Mouse (Mus musculus): ENCODE measurements around the gene Acot3. TPM values are rescaled to one million over a fixed set of nuclear protein-coding genes. Genes with fewer than 3 reads are reported as not detected.
A peak's percentile ranks its signal among the peaks of the same experiment; 100 is the strongest.
"Not testable (repeated sequence)": the region's sequence is repeated elsewhere in the genome, so short reads cannot be mapped to it uniquely, and the experiment has no call there.

Acot3 gene
- total RNA-seq (2021), result not detected
- long read RNA-seq, experiment 1, partial matches to known transcripts, result 1 of 1 reads
- long read RNA-seq, experiment 1, other reads (novel, unspliced or antisense), result 0 of 1 reads
- long read RNA-seq, experiment 2, result 0 reads

GRCm38 (mm10) chr12:84051937-84052474 lies at the start of gene Acot3:
Gene Acot3, plus strand, starts transcription at chr12:84052144.
- DNase-seq (ENCODE audit: low spot score in 2 of 2), result no peak

DNA sequence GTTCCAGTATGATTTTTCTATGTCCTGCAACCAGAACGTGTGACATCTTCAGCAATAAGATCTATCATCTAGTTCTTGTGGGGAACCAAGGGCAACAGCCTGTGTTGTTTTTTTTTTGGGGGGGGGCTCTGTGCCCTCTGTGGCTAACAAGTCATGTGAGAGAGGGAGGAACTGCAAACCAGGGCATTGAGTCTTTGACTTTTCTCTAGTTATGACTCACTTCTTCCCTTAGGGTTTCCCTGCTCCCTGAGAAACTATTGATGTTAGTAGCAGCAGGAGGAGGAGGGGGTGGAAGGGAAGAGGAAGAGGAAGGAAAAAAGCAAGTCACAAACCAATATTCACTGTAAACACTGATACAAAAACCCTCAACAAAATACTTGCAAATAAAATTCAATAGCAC lies 48.1 kb upstream of the Acot3 start:
- no peak for DNase-seq (ENCODE audit: low spot score in 2 of 2)

GRCm38 (mm10) chr12:84008251-84008650 lies 43.7 kb upstream of the Acot3 start:
- DNase-seq (ENCODE audit: low spot score in 2 of 2), result no peak

GRCm38 (mm10) chr12:84008729-84009128 lies 43.2 kb upstream of the Acot3 start:
- no peak for DNase-seq (ENCODE audit: low spot score in 2 of 2)

- peak; percentile 27 to 69 for DNase-seq (ENCODE audit: low spot score in 2 of 2)
Measured at GRCm38 (mm10) chr12:84009171-84009965, 42.6 kb upstream of the Acot3 start, which contains the start of gene Acot1. Gene Acot1, plus strand, starts transcription at chr12:84009490.

GRCm38 (mm10) chr12:84010201-84010600 lies 41.7 kb upstream of the Acot3 start:
- DNase-seq (ENCODE audit: low spot score in 2 of 2), result no peak

- DNase-seq (ENCODE audit: low spot score in 2 of 2), result peak in 1 of 2 experiments; percentile 65
Measured at GRCm38 (mm10) chr12:84011251-84012040, 40.5 kb upstream of the Acot3 start.

DNA sequence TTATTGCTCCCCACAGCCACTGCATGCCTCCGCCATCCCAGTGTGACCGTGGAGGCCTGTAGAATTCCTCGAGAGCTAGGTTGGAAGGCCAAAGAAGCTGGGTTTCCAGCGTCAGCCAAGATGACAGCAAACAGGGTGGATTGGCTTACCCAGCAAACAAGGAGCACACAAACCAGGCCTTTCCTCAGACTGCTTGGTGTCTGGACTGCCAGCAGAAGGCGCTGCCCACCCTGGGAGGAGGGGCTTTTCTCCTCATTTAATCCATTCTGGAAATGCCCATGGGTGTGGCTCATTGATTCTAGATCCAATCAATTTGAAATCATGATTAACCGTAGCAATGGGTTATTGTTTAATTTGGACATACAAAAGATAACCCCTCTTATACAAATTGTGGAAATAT lies 38.8 kb upstream of the Acot3 start:
- no peak for DNase-seq (ENCODE audit: low spot score in 2 of 2)

GRCm38 (mm10) chr12:84013701-84014100 lies 38.2 kb upstream of the Acot3 start:
- no peak for DNase-seq (ENCODE audit: low spot score in 2 of 2)

GRCm38 (mm10) chr12:84020528-84020927 lies 31.4 kb upstream of the Acot3 start:
- DNase-seq (ENCODE audit: low spot score in 2 of 2), result peak in 1 of 2 experiments; percentile 44

DNA sequence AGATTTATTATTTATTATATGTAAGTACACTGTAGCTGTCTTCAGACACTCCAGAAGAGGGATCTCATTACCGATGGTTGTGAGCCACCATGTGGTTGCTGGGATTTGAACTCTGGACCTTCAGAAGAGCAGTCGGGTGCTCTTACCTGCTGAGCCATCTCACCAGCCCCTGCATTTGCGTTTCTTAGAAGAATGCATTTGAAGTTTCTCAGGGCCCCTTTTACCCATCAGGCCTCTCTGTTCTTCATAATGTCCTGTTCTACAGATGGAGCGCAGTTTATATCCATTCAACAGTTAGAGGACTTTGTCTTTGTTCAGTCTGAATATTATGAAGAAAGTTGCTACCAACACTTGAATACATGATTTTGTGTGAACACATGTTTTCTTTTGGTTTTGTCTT lies 29.7 kb upstream of the Acot3 start:
- DNase-seq (ENCODE audit: low spot score in 2 of 2), result not testable (repeated sequence)

GRCm38 (mm10) chr12:84023052-84023745 lies 28.7 kb upstream of the Acot3 start:
- DNase-seq (ENCODE audit: low spot score in 2 of 2), result no peak

GRCm38 (mm10) chr12:84025888-84026287 lies 26.1 kb upstream of the Acot3 start:
- DNase-seq (ENCODE audit: low spot score in 2 of 2), result no peak

GRCm38 (mm10) chr12:84028328-84028727 lies 23.6 kb upstream of the Acot3 start:
- not testable (repeated sequence) for DNase-seq (ENCODE audit: low spot score in 2 of 2)

GRCm38 (mm10) chr12:84029043-84029442 lies 22.9 kb upstream of the Acot3 start:
- DNase-seq (ENCODE audit: low spot score in 2 of 2), result not testable (repeated sequence)

GRCm38 (mm10) chr12:84030659-84031332 lies 21.1 kb upstream of the Acot3 start:
- DNase-seq (ENCODE audit: low spot score in 2 of 2), result peak; percentile 44 to 71

GRCm38 (mm10) chr12:84032854-84033253 lies 19.1 kb upstream of the Acot3 start:
- no peak for DNase-seq (ENCODE audit: low spot score in 2 of 2)

DNA sequence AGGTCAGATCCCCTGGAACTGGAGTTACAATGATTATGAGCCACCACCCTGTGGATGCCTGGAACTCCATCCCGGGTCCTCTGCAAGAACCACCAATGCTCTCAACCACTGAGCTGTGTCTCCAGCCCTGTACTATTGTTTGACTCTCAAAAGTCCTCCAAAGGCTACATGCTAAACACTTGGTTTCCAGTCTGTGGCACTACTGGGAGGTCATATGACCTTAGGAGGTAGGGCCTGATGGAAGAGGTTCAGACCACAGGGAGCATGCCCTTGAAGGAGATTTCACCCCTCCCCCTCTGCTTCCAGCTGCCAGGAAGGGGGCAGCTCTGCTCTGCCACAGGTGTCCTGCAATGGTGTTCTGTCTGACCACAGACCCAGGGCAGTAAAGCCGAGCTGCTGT lies 18.6 kb upstream of the Acot3 start:
- DNase-seq (ENCODE audit: low spot score in 2 of 2), result not testable (repeated sequence)

DNA sequence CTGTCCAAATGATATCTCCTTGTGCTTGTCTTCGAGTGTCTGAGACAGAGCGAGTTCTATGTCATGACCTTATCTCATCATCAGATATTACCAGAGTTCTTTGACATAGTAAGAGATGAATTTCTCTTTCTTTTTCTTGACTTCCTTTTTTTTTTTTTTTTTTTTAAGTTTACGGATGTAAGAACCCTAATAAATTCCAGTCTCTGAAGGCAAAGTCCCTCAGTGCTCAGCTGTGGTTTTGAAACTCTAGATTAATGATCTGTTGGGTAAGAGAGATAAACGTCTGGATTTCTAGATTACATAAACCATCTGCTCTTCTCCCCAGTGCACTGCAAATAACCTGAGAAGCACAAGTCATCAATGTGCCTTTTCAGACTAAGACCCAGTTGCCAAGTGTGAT lies 17.8 kb upstream of the Acot3 start:
- no peak for DNase-seq (ENCODE audit: low spot score in 2 of 2)

GRCm38 (mm10) chr12:84038241-84038640 lies 13.7 kb upstream of the Acot3 start, which contains the start of gene Acot4:
Gene Acot4, plus strand, starts transcription at chr12:84038379.
- not testable (repeated sequence) for DNase-seq (ENCODE audit: low spot score in 2 of 2)

Measured in gastrocnemius, postnatal 4 days (tissue).